Comparison of ENCODE assay signal across 22 mouse cellular contexts in genomic region chr7:122544616-122545015, GRCm38 (mm10).
"Had no signal": no experiment of that assay in that cellular context is flagged by ENCODE, and none has a peak within 500 bp of the region (broad histone marks: within the 10 kb centered on the region; RNA-seq: fewer than 3 reads in every experiment).

No protein-coding gene starts in this region.

- DNase-seq: heart, postnatal 10 days; heart, postnatal 14 days; heart, postnatal 36 days; heart, postnatal 4 days; kidney, adult 11 months; kidney, adult 18-20 months; kidney, adult 2 months; kidney, adult 8-10 months; kidney, adult 9 months; kidney, postnatal 10 days; kidney, postnatal 14 days; kidney, postnatal 25 days; kidney, postnatal 36 days; kidney, postnatal 4 days; layer of hippocampus, adult 9-11 months; layer of hippocampus, postnatal 36 days had no signal

- ATAC-seq: hindbrain, embryonic 16.5 days; hindbrain, postnatal 0 days; inflammation-experienced regulatory T-cells, adult 6 months; intestine, embryonic 15.5 days; intestine, embryonic 16.5 days; intestine, postnatal 0 days had no signal
